Mouse (Mus musculus) forelimb bud, embryonic 11.5 days (tissue): ENCODE results near the gene Bora.
"Not testable (repeated sequence)": the region's sequence is repeated elsewhere in the genome, so short reads cannot be mapped to it uniquely, and the experiment has no call there.

Experiments
- DNase-seq: peaks from one replicate; pipeline ENCODE4 v3.0.0-alpha.2; 2012; ENCODE audit warnings: low read depth, low spot score

Bora gene

DNA sequence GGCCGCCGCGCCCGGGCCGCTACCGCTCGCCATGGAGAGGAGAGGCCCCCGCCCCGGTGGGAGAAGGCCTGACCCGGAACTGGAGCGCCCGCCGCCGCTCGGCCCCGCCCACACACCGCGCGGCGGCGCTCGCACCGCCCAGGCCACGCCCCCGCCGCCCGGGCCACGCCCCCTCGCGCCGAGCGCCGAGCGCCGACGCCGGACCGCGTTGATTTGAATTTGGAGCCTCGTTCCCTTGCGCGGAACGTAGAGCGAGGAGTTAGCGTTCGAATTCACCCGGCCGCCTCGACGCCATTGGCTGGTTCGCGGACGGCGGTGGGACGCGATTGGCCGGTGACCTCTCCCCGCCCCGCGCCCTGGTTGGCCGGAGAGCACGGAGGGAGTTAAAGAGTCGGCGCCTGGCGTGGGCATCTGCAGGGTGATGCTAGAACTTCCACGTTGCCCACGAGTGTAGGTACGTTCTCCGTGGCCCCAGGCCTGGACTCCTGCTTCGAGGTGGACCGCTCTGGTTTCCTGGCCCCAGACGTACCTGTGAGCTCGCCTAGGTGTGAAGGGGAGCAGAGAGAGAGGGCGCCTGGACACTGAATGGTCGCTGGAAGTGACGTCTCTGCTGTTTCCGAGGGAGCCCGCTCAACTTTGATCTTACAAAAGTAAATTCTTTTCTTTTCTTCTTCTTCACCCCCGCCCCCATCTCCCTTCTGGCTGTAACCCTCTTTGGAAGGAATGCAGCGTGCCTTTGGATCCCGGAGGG, at the start of gene Bora, which contains the start of gene Mzt1:
Gene Bora (plus strand): TSS at position 192 of the 751 bp plus-strand sequence.
Gene Mzt1 (minus strand): TSS at position 104 of the 751 bp plus-strand sequence.
- DNase-seq: peak; percentile 93

DNA sequence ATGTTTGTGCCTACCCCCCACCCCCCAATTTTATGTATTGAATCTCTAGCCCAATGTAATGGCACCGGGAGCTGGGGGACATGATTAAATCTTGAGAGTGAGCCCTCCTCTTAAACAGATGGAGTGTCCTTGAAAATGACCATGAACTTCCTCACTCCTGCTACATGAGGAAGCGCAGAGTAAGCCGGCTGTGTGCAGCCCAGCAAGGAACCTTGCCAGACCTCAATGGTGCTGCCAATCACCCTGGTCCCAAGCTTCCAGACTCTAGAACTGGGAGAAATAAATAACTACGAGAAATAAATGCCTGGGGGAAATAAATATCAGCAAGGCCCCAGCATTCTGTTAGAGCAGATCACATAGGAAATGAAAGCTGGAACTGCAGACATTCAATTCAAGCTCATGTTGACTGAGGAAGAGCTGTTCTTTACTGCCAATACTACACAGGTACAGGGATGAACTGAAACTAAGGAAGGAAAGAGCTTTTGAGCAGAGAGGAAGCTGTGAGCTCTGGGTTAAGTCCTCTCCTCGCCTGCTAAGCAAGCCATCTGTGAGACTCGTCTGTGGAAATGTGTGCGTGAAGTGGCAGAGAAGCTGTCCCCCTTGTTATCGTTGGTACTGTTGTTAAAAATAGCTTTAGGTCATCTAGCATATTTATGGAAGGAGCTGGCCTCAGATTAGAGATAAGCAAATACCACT, 35.6 kb upstream of the Bora start:
- DNase-seq: no peak

DNA sequence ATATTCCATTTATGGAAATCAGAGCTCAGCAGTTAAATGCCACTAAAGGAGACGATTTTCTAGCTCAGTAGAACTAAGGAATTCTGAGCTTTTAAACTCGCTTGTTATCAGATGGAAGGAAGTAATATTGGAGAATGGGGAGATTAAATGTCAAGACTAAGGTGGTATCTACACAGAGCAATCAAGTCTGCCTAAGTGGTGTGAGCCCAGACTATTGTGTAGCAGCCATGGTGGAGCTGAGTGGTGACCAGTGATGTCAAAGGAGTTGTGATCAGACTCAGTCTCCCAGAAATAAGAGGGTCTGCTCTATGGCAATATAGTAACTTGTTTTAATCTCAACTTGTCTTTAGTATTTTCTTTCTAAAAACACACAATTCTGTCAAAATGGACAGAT, 35.1 kb upstream of the Bora start:
- DNase-seq: no peak

DNA sequence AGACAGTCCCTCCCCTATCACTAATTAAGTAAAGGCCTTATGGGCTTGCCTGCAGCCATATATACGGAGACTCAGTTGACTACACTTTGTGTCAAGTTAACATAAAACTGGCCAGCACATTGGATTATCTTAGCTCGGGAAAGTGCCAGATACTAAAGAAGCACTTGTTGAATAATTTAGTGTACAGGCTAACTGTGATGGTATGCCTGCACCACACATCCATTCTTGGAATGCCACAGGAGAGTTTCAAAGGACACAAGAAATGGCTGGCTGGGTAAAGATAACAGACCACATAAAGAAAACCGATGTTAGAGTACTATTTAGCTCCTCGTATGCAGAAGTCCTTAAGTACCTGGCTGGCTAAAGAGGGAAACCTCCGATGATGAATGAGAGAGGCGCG, 27.3 kb upstream of the Bora start:
- no peak for DNase-seq

DNA sequence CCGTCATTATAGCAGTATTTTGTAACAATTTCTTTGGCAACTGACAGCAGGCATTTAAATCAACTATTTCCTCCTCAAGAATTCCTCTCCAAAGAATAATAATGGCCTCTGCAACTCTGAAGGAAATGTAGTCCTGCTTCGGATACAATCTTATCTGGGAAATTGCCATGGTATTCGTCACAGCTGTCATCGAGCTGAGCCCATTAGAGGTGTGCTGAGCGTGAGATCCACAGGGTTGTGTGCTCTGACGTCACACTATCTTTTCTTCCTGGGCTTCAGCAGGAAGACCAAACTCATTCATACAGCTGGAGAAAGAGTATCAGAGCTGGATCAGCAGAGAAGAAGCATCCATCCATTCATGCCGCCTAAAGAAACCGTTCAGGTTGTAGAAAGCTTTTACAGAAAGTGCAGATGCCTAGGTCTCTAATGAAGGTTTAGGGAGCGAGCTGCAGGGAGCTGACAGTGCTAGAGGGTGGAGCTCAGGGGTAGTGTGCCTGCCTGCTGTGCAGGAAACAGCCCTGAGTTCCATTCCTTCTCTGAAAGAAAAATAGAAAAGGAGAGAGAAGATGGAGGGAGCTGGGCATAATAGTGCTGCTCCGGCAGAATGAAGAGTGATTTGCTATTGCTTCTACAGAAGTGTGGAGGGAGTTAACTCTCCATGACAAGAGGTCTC, 26.8 kb upstream of the Bora start:
- peak; percentile 18 for DNase-seq

DNA sequence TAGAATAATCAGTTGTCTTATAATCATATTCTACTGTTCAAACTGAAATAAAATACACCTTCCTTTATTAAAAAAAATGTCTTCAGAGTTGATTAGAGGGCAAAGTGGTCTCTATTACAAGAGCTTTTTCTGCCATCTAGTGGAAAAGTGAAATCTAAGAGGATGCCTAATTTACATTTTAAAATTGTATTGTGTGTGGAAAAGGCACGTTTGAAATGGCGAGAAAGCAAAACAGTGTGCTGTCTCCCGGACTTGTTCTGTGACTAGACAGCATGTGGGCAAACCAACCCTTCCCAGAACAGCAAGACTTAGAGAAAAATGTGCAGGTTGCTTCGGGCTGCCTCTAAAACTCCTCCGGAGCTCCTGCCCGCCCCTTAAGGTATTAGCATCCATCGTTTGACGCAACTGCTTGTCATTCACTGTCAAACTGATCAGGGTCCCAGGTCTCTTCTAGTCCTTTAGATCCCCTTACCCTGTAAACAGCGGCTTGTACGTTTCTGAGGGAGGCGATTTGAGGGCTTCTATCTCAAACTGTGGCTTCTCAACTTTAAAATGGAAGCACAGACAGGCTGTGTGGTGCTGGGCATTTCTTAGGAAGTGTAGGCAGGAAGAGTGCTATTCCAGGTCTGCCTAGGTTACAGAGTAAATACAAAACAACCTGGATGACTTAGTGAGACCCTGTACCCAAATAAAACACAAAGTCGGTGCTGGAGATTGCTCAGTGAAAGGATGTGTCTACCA, 23.5 kb upstream of the Bora start:
- no peak for DNase-seq

DNA sequence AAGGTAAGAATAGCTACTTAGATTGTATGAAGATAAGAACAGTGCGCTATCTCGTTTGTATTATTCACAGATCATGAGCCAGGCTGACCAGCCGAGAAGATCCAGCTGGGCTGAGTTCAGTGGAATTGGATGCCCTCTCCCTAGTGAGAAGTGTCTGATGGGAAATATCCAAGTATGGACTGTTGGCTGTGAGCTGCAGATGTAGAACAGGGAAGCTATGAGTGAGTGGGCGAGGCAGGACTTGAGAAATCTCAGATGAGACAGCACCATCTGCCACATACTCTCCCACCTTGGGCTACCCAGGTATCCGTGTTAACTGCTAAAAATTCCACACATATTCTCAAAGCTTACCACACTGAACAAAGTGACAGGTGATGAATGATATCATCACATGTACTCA, 16.0 kb upstream of the Bora start:
- DNase-seq: no peak

DNA sequence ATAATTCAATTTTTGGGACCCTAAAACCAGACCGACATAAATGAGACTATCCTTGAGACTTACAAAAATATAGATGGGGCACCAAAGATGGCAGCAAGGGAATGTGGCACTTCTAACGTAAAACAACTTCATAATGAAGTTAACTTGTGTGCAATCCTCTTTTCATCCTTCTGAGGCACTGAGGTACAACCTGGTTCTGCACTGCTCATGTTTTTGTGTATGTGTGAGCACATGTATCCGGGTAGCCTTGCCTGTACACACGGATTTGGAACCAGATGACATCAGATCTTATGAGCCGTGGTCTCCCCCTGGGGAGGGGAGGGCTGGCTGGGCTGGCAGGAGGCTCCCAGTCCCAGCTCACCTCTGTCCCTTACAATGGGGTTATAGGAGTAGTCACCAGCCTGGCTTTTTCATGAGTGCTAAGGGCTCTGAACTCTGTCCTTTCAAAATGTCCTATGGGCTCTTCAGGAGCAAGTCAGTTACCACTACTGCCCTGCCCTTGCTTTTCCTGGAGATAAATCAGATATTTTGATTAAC, 14.6 kb upstream of the Bora start:
- DNase-seq: no peak

DNA sequence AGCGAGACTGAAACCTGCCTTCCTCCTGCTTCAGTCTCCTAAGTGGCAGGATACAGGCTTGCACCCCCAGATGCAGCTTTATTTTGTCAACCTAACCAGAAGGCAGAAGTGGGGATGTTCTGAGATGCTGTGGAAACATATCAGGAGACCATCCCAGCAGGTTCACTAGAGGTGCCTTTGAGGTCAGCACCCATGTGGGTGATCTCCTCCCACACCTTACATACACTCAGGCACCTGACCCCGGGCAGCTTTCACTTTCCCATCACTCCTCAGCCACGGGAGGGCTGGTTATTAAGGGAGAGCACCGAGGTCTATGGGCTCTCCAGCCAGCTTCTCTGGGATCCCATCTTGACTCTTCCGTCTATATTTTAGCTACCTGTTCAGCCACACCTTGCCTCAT, 13.4 kb upstream of the Bora start:
- no peak for DNase-seq

DNA sequence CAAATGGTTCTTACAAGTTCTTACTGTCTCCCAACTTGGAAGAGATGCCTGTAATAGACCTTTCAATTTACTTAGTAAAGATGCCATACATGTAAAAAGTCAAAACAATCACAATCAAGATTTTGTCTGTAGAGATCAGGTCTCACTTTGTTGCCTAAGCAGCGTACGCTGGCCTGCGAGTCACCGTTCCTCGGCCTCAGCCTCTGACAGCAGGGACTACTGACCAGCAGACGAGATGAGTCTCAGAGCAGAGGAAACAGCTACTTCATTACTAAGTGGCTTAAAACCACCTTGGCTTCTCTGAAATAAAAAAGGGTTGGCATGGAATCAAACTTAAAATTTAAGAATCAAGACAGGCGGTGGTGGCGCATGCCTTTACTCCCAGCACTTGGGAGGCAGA, 11.2 kb upstream of the Bora start:
- DNase-seq: not testable (repeated sequence)

DNA sequence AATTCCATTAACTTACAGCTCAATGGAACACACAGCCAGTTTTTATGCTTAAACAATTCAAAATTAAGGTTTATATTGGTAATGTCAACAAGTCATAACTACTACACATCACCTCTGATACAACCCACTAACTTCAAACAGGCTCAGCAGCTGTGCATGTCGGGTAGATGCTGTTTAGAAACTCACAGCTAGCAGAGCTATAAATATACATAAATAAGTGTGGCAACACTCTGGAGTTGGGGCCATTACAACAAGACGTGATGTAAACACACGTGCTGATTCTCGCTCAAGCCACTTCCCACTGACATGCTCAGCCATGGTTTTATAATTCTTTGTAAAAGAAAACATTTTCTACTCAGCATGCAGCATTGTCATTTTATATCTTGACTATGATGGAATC, 10.0 kb upstream of the Bora start:
- DNase-seq: no peak

DNA sequence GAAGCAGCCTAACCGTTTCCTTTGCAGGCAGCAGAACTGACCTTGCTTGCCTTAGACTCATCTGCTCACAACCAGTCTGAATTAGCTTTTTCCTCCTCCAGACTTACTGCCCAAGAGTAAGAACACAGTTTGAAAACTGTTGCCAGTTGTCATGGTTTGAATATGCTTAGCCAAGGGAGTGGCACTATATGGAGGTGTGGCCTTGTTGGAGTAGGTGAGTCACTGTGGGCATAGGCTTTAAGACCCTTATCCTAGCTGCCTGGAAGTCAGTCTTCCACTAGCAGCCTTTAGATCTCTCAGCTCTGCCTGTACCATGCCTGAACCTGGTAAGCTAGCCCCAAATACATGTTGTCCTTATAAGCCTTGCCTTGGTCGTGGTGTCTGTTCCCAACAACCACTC, 8.3 kb upstream of the Bora start:
- DNase-seq: no peak

DNA sequence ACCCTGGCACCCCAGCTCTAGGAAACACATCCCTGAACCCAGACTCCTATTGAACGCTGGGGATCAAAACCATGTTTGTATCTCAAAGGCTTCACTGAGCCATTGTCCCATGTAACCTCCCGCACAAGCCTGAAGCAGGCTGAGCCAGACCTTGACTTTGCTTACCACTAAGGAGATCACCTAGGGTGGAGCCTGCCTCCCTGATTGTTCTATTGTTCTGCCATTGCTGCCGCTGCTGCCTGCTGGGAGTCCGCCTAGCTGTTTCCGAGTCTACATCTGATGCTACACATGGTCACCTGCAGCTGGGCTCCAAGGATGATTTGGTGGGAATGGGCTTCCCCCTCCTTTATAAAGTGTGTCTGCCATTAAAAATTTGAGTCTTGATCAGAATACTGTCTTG, 6.7 kb upstream of the Bora start:
- DNase-seq: not testable (repeated sequence)

DNA sequence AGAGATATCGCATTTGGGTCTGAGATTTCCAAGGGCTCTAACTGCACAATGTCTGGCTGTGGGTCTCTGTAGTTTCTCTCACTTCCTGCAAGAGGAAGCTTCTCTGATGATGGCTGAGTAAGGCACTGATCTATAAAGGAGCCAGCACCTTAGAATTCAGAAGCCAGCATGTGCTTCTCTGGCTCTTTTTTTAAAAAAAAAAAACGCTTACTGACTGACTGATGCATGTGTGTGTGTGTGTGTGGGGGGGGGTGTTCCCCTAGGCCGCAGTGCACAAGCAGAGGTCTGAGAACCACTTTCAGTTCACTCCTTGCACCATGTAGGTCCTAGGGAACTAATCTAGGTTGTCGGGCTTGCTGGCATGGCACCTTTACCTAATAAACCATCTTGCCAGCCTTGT, 4.6 kb upstream of the Bora start:
- no peak for DNase-seq

DNA sequence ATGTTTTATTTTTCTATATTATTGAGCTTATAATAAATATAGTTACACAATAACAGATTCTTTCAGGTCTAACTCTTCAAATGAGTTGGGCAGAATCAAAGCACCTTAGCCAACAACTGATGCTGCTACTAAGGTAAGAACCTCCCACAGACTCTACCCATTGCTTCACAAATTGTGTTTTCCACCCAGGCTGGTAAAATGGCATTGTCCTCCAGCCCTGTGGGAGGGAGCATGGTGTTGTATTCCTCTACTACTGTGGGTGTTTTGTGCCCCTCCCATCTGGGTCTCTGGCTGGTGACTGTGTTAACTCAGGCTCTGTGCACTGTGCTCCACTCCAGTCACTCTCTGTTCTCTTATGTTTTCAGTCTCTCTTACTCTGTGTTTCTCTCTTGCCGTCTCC, 2.5 kb upstream of the Bora start:
- DNase-seq: no peak

DNA sequence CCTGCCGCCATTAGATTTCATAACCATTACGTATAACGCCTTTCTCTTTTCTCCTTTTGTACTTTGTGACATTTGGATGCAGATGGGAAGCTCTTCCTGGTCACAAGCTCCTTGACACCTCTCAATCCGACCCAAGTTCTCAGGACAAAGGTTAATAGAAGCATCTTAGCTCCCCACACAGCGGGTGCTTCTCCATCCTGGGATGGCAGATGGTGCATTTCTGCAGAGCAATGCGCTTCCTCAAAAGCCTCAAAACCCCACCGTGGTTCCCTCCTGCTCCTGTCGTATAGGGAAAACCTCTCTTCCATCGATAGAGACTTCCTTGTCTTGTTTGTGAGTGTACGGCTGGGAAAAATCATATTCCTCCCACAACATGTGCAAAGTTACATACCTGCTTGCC, 1.9 kb upstream of the Bora start:
- no peak for DNase-seq

DNA sequence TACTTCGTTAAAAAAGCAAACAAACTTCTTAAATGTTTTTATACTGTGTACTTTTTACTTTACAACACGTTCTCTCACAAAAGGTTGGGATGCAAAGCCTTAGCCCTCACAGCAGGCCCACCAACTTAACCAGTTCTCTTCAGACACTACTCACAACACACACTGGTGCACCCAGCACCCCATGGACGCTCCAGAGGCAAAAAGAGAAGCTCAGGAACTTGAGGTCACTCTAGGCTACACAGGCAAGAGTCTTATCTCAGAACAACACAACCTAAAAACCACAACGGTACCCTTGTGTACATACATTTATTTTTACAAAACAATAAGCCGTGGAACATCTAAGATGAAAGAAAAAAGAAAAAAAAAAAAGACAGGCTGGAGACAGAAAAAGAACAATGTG, 1.3 kb upstream of the Bora start:
- DNase-seq: no peak

DNA sequence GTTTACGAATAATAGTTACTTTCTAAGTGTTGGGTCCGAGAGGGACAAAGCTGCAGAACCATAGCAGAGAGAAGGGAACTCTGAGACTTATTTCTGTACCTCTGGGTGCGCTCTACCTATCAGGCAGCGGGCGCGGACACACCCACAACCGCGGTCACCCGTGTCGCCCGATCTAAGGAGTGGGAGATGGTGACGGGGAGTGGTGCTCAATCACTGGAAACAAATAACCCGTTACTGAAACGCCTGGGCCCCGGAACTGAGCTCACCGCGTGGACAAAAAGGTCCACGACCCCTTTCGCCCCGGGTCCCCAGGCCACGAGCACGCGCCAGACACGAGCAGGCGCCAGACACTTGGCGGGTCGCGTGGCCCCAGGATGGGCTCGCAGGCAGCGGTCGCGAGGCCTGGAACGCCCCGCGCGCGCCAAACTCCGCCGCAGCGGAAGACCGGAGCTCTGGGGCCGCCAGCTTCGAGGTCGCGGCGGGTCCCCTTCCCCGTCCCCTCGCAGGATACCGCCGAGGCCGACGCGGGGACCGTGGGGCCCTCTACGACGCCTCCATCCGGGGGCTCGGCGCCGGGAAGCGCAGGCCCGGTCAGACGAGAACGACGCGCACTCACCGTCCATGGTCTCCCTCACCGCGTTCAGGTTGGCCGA, 518 bp upstream of the Bora start:
- DNase-seq: no peak

DNA sequence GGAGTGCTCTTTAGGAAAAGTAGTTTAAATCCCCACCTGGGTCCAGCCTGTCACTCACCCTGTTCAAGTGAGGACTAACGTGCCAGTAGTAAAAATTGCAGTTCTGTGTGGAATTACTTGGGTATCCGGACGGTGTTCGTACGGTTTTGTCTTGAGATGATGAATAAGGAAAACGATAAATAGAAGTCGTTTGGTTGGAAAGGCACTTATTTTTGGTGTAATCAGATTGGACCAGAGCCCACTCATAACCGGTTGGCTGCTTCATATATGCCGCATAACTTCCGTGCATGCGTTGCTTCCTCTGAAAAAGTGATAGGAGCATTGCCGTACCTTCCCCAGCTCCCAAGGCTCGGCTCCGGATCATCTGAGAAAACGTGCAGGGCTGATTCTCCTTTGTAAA, 760 bp downstream of the Bora start:
- DNase-seq: peak; percentile 13

DNA sequence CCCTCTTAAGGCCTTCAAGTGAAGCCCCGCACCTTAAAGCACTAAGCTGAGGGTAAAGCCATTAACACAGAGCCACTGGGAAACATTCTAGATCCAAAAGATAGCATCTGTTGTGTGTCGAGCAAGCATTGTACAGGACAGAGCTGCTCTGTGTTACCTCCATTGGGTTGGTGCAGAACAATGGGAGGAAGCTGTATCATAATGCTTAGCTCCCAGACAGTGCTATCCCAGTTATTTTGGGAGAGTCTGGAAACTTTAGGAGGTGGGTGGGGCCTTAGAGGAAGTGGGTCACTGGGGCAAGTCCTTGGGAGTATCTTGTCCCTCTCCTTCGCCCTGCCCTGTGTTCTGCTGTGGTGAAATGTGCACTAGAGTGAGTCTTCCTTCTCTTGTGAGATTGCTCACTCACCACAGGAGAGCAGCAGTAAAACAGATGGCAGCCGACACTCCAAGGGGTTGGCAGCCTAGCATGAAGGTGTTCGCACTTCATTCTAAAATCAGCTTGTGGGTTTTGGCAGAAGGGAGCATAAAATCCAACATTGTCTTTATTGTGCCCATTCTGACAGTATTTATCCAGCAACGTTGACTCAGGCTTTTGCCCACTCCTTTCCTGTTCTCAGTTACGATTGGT, 13.1 kb downstream of the Bora start:
- no peak for DNase-seq

DNA sequence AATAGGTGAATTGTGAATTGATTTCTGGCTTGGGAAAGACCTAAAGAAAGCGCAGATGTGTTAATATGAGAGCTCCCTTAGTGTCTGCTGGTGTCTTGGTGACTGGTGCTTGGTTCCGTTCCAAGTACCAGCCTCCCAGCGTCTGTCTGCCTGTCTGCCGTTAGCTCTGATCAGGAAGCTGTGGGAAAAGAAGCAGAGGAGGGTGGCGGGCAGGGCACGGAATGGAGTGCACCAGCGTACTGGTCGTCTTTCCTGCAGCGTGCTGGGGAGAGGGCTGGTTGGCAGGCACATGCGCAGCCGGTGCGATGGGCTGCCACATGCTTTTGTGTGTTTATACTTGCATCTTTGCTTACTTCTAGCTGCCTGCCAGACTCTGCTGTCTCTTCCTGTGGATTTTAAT, 14.6 kb downstream of the Bora start:
- no peak for DNase-seq
